Mouse (Mus musculus): Measurements from ENCODE around the gene Fgl2.
"Not testable (repeated sequence)": the region's sequence is repeated elsewhere in the genome, so short reads cannot be mapped to it uniquely, and the experiment has no call there.

The Fgl2 gene

GRCm38 (mm10) chr5:21372493-21373179 is at the start of gene Fgl2:
Fgl2 (plus strand) TSS chr5:21372642.
- peak; percentile 3 to 18 for DNase-seq

GRCm38 (mm10) chr5:21326494-21326893 is 45.9 kb upstream of the Fgl2 start:
- peak in 1 of 2 experiments; percentile 17 for DNase-seq

GRCm38 (mm10) chr5:21328560-21328959 is 43.9 kb upstream of the Fgl2 start:
- no peak for DNase-seq

GRCm38 (mm10) chr5:21329672-21330665 is 42.5 kb upstream of the Fgl2 start:
- no peak for DNase-seq

- DNase-seq, result no peak
Measured at GRCm38 (mm10) chr5:21331656-21332055, 40.8 kb upstream of the Fgl2 start.

- DNase-seq, result no peak
Measured at GRCm38 (mm10) chr5:21332119-21332518, 40.3 kb upstream of the Fgl2 start.

GRCm38 (mm10) chr5:21342265-21342664 is 30.2 kb upstream of the Fgl2 start:
- not testable (repeated sequence) for DNase-seq

- DNase-seq, result no peak
Measured at GRCm38 (mm10) chr5:21348366-21348765, 24.1 kb upstream of the Fgl2 start.

- no peak for DNase-seq
Measured at GRCm38 (mm10) chr5:21351678-21352077, 20.8 kb upstream of the Fgl2 start.

- DNase-seq, result no peak
Measured at GRCm38 (mm10) chr5:21358648-21359047, 13.8 kb upstream of the Fgl2 start.

- no peak for DNase-seq
Measured at GRCm38 (mm10) chr5:21363343-21363742, 9.1 kb upstream of the Fgl2 start.

- DNase-seq, result no peak
Measured at GRCm38 (mm10) chr5:21366338-21367053, 5.9 kb upstream of the Fgl2 start.

- DNase-seq, result no peak
Measured at GRCm38 (mm10) chr5:21367514-21367913, 4.9 kb upstream of the Fgl2 start.

GRCm38 (mm10) chr5:21370218-21370947 is 2.1 kb upstream of the Fgl2 start:
- no peak for DNase-seq

GRCm38 (mm10) chr5:21371920-21372319 is 522 bp upstream of the Fgl2 start:
- no peak for DNase-seq

GRCm38 (mm10) chr5:21373180-21373518 is 707 bp downstream of the Fgl2 start:
- DNase-seq, result no peak

- DNase-seq, result no peak
Measured at GRCm38 (mm10) chr5:21376935-21377334, 4.5 kb downstream of the Fgl2 start.

GRCm38 (mm10) chr5:21378397-21378796 is 6.0 kb downstream of the Fgl2 start:
- no peak for DNase-seq

GRCm38 (mm10) chr5:21381986-21382385 is 9.5 kb downstream of the Fgl2 start:
- DNase-seq, result no peak

- no peak for DNase-seq
Measured at GRCm38 (mm10) chr5:21382678-21383077, 10.2 kb downstream of the Fgl2 start.

- DNase-seq, result no peak
Measured at GRCm38 (mm10) chr5:21383392-21384251, 11.2 kb downstream of the Fgl2 start.
